Mouse (Mus musculus): ENCODE results near the gene Chrna3. TPM values are rescaled to one million over a fixed set of nuclear protein-coding genes. Genes with fewer than 3 reads are reported as not detected.

The Chrna3 gene
- 0.04 TPM for polyA plus RNA-seq (2014; fragmentation: Illumina TruSeq; extraction: RNeasy Lipid Tissue Mini Kit (QIAGEN cat#74804); ENCODE audit: insufficient read depth, low read depth, low replicate concordance)

GRCm38 (mm10) chr9:55026275-55026663 is at the start of gene Chrna3:
Chrna3 (minus strand) TSS chr9:55026562.

GRCm38 (mm10) chr9:55048211-55048880 is 22.0 kb upstream of the Chrna3 start, which contains the start of gene Chrnb4:
Chrnb4 (minus strand) TSS chr9:55048779.

DNA sequence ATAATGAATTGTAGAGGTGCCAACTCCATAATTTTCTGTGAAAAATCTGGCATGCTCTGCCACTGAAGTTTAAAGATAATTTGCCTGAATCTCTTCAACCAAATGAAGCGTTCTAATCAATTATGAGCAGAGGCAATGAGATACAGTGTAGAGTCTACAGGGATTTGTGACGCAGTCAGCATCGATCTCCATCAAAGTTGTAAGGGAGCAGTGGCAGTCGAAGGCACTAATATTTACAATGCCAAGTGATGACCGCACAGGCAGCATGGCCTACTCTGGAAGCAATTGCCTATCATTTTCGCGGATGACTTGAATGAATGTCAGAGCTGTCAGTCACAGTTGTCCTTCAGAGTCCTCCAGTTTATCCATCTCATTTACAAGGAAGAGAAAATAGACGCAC is 45.7 kb downstream of the Chrna3 start, which contains the start of gene Chrna5:
TSS of gene Chrna5 (plus strand) at position 207 of the 400 bp plus-strand sequence.

Other genes starting within 250 kb of the Chrna3 start
- 13.6 TPM for gene Ireb2, start 162.8 kb downstream of the Chrna3 start, polyA plus RNA-seq (2014; fragmentation: Illumina TruSeq; extraction: RNeasy Lipid Tissue Mini Kit (QIAGEN cat#74804); ENCODE audit: insufficient read depth, low read depth, low replicate concordance)
- gene Hykk, start 109.3 kb downstream of the Chrna3 start, polyA plus RNA-seq (2014; fragmentation: Illumina TruSeq; extraction: RNeasy Lipid Tissue Mini Kit (QIAGEN cat#74804); ENCODE audit: insufficient read depth, low read depth, low replicate concordance) = 1.9 TPM
- gene Psma4, start 75.8 kb downstream of the Chrna3 start, polyA plus RNA-seq (2014; fragmentation: Illumina TruSeq; extraction: RNeasy Lipid Tissue Mini Kit (QIAGEN cat#74804); ENCODE audit: insufficient read depth, low read depth, low replicate concordance) = 125 TPM
- gene AY074887, start 75.6 kb downstream of the Chrna3 start, polyA plus RNA-seq (2014; fragmentation: Illumina TruSeq; extraction: RNeasy Lipid Tissue Mini Kit (QIAGEN cat#74804); ENCODE audit: insufficient read depth, low read depth, low replicate concordance) = not detected
- gene Chrna5, start 45.7 kb downstream of the Chrna3 start, polyA plus RNA-seq (2014; fragmentation: Illumina TruSeq; extraction: RNeasy Lipid Tissue Mini Kit (QIAGEN cat#74804); ENCODE audit: insufficient read depth, low read depth, low replicate concordance) = not detected
- gene Chrnb4, start 22.2 kb upstream of the Chrna3 start, polyA plus RNA-seq (2014; fragmentation: Illumina TruSeq; extraction: RNeasy Lipid Tissue Mini Kit (QIAGEN cat#74804); ENCODE audit: insufficient read depth, low read depth, low replicate concordance) = 0.08 TPM
- 17.2 TPM for gene Ube2q2, start 122.3 kb upstream of the Chrna3 start, polyA plus RNA-seq (2014; fragmentation: Illumina TruSeq; extraction: RNeasy Lipid Tissue Mini Kit (QIAGEN cat#74804); ENCODE audit: insufficient read depth, low read depth, low replicate concordance)
- 21.6 TPM for gene Fbxo22, start 182.4 kb upstream of the Chrna3 start, polyA plus RNA-seq (2014; fragmentation: Illumina TruSeq; extraction: RNeasy Lipid Tissue Mini Kit (QIAGEN cat#74804); ENCODE audit: insufficient read depth, low read depth, low replicate concordance)